Mouse (Mus musculus): ENCODE data around the gene Sv2a. TPM values are rescaled to one million over a fixed set of nuclear protein-coding genes. Genes with fewer than 3 reads are reported as not detected.
"Not testable (repeated sequence)": the region's sequence is repeated elsewhere in the genome, so short reads cannot be mapped to it uniquely, and the experiment has no call there.

Sv2a gene
- polyA plus RNA-seq, 1 experiment = 4.4 TPM

GRCm38 (mm10) chr3:96219191-96219641 is 38.3 kb downstream of the Sv2a start:
- TF ChIP-seq POLR2A (IDR thresholded peaks at IDR 0.05; ENCODE audit: control insufficient read depth, extremely low read depth, insufficient read depth, low read length, poor library complexity) = no peak
- TF ChIP-seq CTCF (IDR thresholded peaks at IDR 0.05; ENCODE audit: borderline replicate concordance, control insufficient read depth, extremely low read depth, insufficient read depth, low read length, poor library complexity) = no peak
- no peaks in the 10 kb centered on the region for H3K36me3 ChIP-seq (ENCODE audit: control insufficient read depth, insufficient read depth, low read length)
- H3K27ac ChIP-seq (ENCODE audit: control insufficient read depth, insufficient read depth, low read length) = peak overlapping the region; percentile 90
- DNase-seq = peak; percentile 56
- no peaks in the 10 kb centered on the region for H3K27me3 ChIP-seq (ENCODE audit: control insufficient read depth, insufficient read depth, low read length)
- peaks cover 17% of the 10 kb centered on the region for H3K4me1 ChIP-seq (replicated peaks; ENCODE audit: control insufficient read depth, insufficient read depth, low read length)
- peak overlapping the region; percentile 49 for H3K4me3 ChIP-seq (ENCODE audit: control insufficient read depth, insufficient read depth, low read length)
- under 1% methylated on average over 12 of the region's 12 CpGs for WGBS

GRCm38 (mm10) chr3:96219661-96220130 is 38.7 kb downstream of the Sv2a start, which contains the start of the genes Bola1 and Hist2h2ab:
TSS of gene Bola1 (minus strand) at chr3:96219709.
TSS of gene Hist2h2ab (plus strand) at chr3:96219865.
- Histone ChIP-seq H3K36me3 (ENCODE audit: control insufficient read depth, insufficient read depth, low read length) (no peaks in the 10 kb centered on the region), H3K27me3 (ENCODE audit: control insufficient read depth, insufficient read depth, low read length) (no peaks in the 10 kb centered on the region), H3K27ac (ENCODE audit: control insufficient read depth, insufficient read depth, low read length) (peak within 1 kb of the TSS; percentile 98), H3K4me1 (replicated peaks; ENCODE audit: control insufficient read depth, insufficient read depth, low read length) (peaks cover 18% of the 10 kb centered on the region), H3K4me3 (ENCODE audit: control insufficient read depth, insufficient read depth, low read length) (peak within 1 kb of the TSS; percentile 80)
- peak; percentile 86 for TF ChIP-seq POLR2A (IDR thresholded peaks at IDR 0.05; ENCODE audit: control insufficient read depth, extremely low read depth, insufficient read depth, low read length, poor library complexity)
- TF ChIP-seq CTCF (IDR thresholded peaks at IDR 0.05; ENCODE audit: borderline replicate concordance, control insufficient read depth, extremely low read depth, insufficient read depth, low read length, poor library complexity) = peak; percentile 42; the same call in 1 of the 2 replicates
- DNase-seq = peak; percentile 79
- under 1% methylated on average over 37 of the region's 37 CpGs for WGBS

- H3K36me3 ChIP-seq (ENCODE audit: control insufficient read depth, insufficient read depth, low read length); H3K27me3 ChIP-seq (ENCODE audit: control insufficient read depth, insufficient read depth, low read length); DNase-seq: not testable (repeated sequence)
- Histone ChIP-seq H3K27ac (ENCODE audit: control insufficient read depth, insufficient read depth, low read length) (peak overlapping the region; percentile 98), H3K4me1 (replicated peaks; ENCODE audit: control insufficient read depth, insufficient read depth, low read length) (peaks cover 21% of the 10 kb centered on the region), H3K4me3 (ENCODE audit: control insufficient read depth, insufficient read depth, low read length) (peak overlapping the region; percentile 80)
- peak; percentile 77 for TF ChIP-seq POLR2A (IDR thresholded peaks at IDR 0.05; ENCODE audit: control insufficient read depth, extremely low read depth, insufficient read depth, low read length, poor library complexity)
- WGBS = under 1% methylated on average over 34 of the region's 47 CpGs
Observed at GRCm38 (mm10) chr3:96220131-96220764, 39.3 kb downstream of the Sv2a start.

GRCm38 (mm10) chr3:96220765-96221639 is 40.1 kb downstream of the Sv2a start, which contains the start of the genes Hist2h2ac and Hist2h2be:
TSS of gene Hist2h2ac (minus strand) at chr3:96220880.
TSS of gene Hist2h2be (plus strand) at chr3:96221119.
- peak; percentile 90 for DNase-seq

GRCm38 (mm10) chr3:96221640-96222038 is 40.7 kb downstream of the Sv2a start:
- Histone ChIP-seq H3K27ac (ENCODE audit: control insufficient read depth, insufficient read depth, low read length) (peak overlapping the region; percentile 97), H3K4me1 (replicated peaks; ENCODE audit: control insufficient read depth, insufficient read depth, low read length) (peaks cover 23% of the 10 kb centered on the region), H3K36me3 (ENCODE audit: control insufficient read depth, insufficient read depth, low read length) (no peaks in the 10 kb centered on the region), H3K4me3 (ENCODE audit: control insufficient read depth, insufficient read depth, low read length) (peak overlapping the region; percentile 89), H3K27me3 (ENCODE audit: control insufficient read depth, insufficient read depth, low read length) (no peaks in the 10 kb centered on the region)
- DNase-seq = peak; percentile 45
- WGBS = 8% methylated on average over 9 of the region's 9 CpGs
- TF ChIP-seq POLR2A (IDR thresholded peaks at IDR 0.05; ENCODE audit: control insufficient read depth, extremely low read depth, insufficient read depth, low read length, poor library complexity) = no peak
- TF ChIP-seq CTCF (IDR thresholded peaks at IDR 0.05; ENCODE audit: borderline replicate concordance, control insufficient read depth, extremely low read depth, insufficient read depth, low read length, poor library complexity) = no peak

More at GRCm38 (mm10) chr3:96220765-96221639, 40.1 kb downstream of the Sv2a start, which contains the start of the genes Hist2h2ac and Hist2h2be:
- Histone ChIP-seq H3K27ac (ENCODE audit: control insufficient read depth, insufficient read depth, low read length) (peak within 1 kb of the TSS; percentile 98), H3K27me3 (ENCODE audit: control insufficient read depth, insufficient read depth, low read length) (no peaks in the 10 kb centered on the region), H3K36me3 (ENCODE audit: control insufficient read depth, insufficient read depth, low read length) (no peaks in the 10 kb centered on the region), H3K4me3 (ENCODE audit: control insufficient read depth, insufficient read depth, low read length) (peak within 1 kb of the TSS; percentile 89), H3K4me1 (replicated peaks; ENCODE audit: control insufficient read depth, insufficient read depth, low read length) (peaks cover 23% of the 10 kb centered on the region)
- under 1% methylated on average over 43 of the region's 43 CpGs for WGBS
- TF ChIP-seq CTCF (IDR thresholded peaks at IDR 0.05; ENCODE audit: borderline replicate concordance, control insufficient read depth, extremely low read depth, insufficient read depth, low read length, poor library complexity) = no peak
- peak; percentile 50; the same call in 1 of the 2 replicates for TF ChIP-seq POLR2A (IDR thresholded peaks at IDR 0.05; ENCODE audit: control insufficient read depth, extremely low read depth, insufficient read depth, low read length, poor library complexity)

GRCm38 (mm10) chr3:96222774-96223173 is 41.8 kb downstream of the Sv2a start:
- 92% methylated on average over 4 of the region's 4 CpGs for WGBS
- Histone ChIP-seq H3K27ac (ENCODE audit: control insufficient read depth, insufficient read depth, low read length) (no peak overlapping the region), H3K4me3 (ENCODE audit: control insufficient read depth, insufficient read depth, low read length) (no peak overlapping the region), H3K36me3 (ENCODE audit: control insufficient read depth, insufficient read depth, low read length) (no peaks in the 10 kb centered on the region), H3K27me3 (ENCODE audit: control insufficient read depth, insufficient read depth, low read length) (no peaks in the 10 kb centered on the region), H3K4me1 (replicated peaks; ENCODE audit: control insufficient read depth, insufficient read depth, low read length) (peaks cover 23% of the 10 kb centered on the region)
- no peak for TF ChIP-seq CTCF (IDR thresholded peaks at IDR 0.05; ENCODE audit: borderline replicate concordance, control insufficient read depth, extremely low read depth, insufficient read depth, low read length, poor library complexity)
- TF ChIP-seq POLR2A (IDR thresholded peaks at IDR 0.05; ENCODE audit: control insufficient read depth, extremely low read depth, insufficient read depth, low read length, poor library complexity) = no peak
- DNase-seq = no peak
